Mouse (Mus musculus): Measurements from ENCODE around the gene Tecpr2. TPM values are rescaled to one million over a fixed set of nuclear protein-coding genes. Genes with fewer than 3 reads are reported as not detected.
A peak's percentile ranks its signal among the peaks of the same experiment; 100 is the strongest.

Gene Tecpr2
- total and polyA plus RNA-seq, 3 experiments: 2.8 to 7.5 (median 3.1) TPM

DNA sequence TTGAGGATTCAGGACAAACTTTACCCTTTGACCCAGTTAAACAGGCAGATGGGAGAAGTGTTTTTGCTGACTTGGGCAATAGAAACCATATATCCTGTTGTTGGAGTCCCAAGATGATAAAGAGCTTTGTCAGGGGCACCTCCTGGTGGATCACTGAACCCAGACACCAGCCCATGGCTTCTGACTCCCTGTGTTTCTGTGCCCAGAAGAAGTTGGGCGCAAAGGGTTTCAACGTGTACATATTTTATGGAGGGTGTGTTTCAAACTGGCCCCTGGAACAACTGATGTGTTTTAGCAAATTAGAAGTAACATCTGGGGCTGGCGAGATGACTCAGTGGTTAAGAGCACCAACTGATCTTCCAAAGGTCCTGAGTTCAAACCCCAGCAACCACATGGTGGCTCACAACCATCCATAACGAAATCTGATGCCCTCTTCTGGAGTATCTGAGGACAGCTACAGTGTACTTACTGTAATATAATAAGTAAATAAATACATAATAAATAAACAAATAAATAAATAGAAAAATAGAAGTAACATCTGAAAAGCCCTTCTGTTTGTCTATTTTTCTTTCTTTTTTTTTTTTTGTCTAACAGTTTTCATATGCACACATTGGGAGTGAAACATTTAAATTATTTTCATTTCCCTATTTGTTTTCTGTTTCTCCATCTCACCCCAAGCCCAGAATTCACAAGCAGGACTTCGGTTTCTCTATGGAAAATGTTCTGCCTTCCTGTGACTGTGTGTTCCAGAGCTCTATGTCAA lies 47.2 kb upstream of the Tecpr2 start:
- dilution Hi-C loops (cut with MboI; ENCODE audit: extremely low pct_ligation_motif_present, extremely low pct_unique_long_range_greater_than_20kb, low sequenced_read_pairs): no loop called here
- peaks cover 3 to 37% of the 10 kb centered on the region in 2 experiments; a peak in 2 of 4 replicates for H3K4me1 ChIP-seq (ENCODE audit: control insufficient read depth in 1 of 2, insufficient read depth in 2 of 2)
- peak; percentile 28; the same call in 1 of the 2 replicates for TF ChIP-seq MAFK (IDR thresholded peaks at IDR 0.05; ENCODE audit: insufficient replicate concordance, low read length)
- peak in 1 of 2 experiments; percentile 34; a peak in 2 of 4 replicates for TF ChIP-seq CTCF (conservative IDR thresholded peaks at IDR 0.05 in 1 of 2, IDR thresholded peaks at IDR 0.05 in 1 of 2; ENCODE audit: low read depth in 2 of 2, low read length in 2 of 2)
- TF ChIP-seq RCOR1 (conservative IDR thresholded peaks at IDR 0.05; ENCODE audit: low read depth, low read length): 0 out of 2 replicates have a peak, but pooled peaks have one; percentile 47
- peak; percentile 54 for TF ChIP-seq IRF4 (IDR thresholded peaks at IDR 0.05; ENCODE audit: low read depth, low read length)
- no peak for TF ChIP-seq NRF1 (IDR thresholded peaks at IDR 0.05; ENCODE audit: low read depth, low read length)
- TF ChIP-seq TBP (conservative IDR thresholded peaks at IDR 0.05; ENCODE audit: low read depth, low read length): no peak
- peak; percentile 38; the same call in 1 of the 2 replicates for TF ChIP-seq MYC (IDR thresholded peaks at IDR 0.05; ENCODE audit: low read depth, low read length)
- peak; percentile 73 for TF ChIP-seq ZNF384 (IDR thresholded peaks at IDR 0.05; ENCODE audit: low read depth, low read length)
- peak; percentile 67 for TF ChIP-seq EP300 (IDR thresholded peaks at IDR 0.05; ENCODE audit: low read length)
- TF ChIP-seq PAX5 (IDR thresholded peaks at IDR 0.05; ENCODE audit: low read length): no peak
- no peak for TF ChIP-seq USF2 (conservative IDR thresholded peaks at IDR 0.05; ENCODE audit: low read depth, low read length)
- TF ChIP-seq ZMIZ1 (IDR thresholded peaks at IDR 0.05; ENCODE audit: low read depth, low read length): no peak
- 0 out of 2 replicates have a peak, but pooled peaks have one; percentile 40 for TF ChIP-seq MXI1 (IDR thresholded peaks at IDR 0.05; ENCODE audit: low read depth, low read length)
- TF ChIP-seq MEF2A (IDR thresholded peaks at IDR 0.05; ENCODE audit: borderline replicate concordance, low read depth, low read length): no peak
- TF ChIP-seq E2F4 (IDR thresholded peaks at IDR 0.05; ENCODE audit: insufficient replicate concordance, low read depth, low read length): no peak

DNA sequence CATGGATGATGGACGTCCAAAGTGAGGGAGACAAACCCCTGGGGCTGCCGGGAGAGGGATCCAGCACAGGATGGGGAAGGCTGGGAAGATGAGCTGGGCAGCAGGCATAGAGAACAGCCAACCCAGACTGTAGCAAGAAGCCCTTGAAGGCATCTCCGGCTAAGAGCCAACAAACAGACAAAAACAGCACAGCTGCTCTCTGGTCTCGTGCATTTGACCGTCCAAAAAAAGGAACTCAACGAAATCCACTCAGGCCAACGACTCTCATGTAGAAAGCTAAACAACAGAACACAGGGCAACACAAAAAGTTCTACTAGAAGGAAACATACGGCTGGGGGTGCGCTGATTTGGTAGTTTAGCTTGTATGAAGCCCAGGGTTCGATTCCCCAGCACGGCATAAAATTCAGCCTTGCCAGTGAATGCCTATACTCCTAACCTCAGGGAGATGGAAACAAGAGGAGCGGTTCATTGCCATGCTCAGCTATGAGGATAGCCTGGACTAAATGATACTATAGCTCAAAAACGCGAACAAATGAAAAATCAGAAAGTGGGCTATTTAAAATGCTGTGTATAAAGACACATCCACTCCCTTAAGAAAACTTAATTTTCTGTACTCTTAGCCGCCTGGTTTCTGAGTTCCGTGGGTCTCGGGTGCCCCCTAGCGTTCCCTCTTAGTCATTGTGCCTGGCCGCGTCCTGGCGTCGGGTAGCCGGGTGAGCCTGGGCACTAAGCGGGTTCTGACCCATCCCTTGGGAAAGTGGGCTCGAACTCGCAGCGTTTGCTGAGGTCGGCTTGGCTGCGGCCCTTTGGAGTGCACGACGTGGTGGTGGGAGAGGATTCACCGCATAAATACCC lies 45.6 kb upstream of the Tecpr2 start:
- Histone ChIP-seq H3K4me3 (replicated peaks in 1 of 3; ENCODE audit: low read depth in 2 of 3, low read length in 2 of 3, poor library complexity in 1 of 3) (peak overlapping the region; percentile 61 to 68 (median 64)), H3K4me1 (ENCODE audit: control insufficient read depth in 1 of 2, insufficient read depth in 2 of 2) (peaks cover 3 to 28% of the 10 kb centered on the region in 2 experiments; a peak in 2 of 4 replicates), H3K9me3 (replicated peaks; ENCODE audit: low read length) (no peaks in the 10 kb centered on the region), H3K27me3 (replicated peaks) (peaks cover 10% of the 10 kb centered on the region), H3K79me2 (replicated peaks; ENCODE audit: control insufficient read depth, extremely low read depth, insufficient read depth, poor library complexity, severe bottlenecking) (no peaks in the 10 kb centered on the region), H3K36me3 (replicated peaks in 1 of 2; ENCODE audit: control insufficient read depth in 1 of 2, insufficient read depth in 1 of 2, low read length in 1 of 2) (no peaks in the 10 kb centered on the region), H3K27ac (ENCODE audit: insufficient read depth, low read depth) (no peak overlapping the region), H3K9ac (ENCODE audit: insufficient read depth, low read depth) (peak overlapping the region; percentile 66), H3K4me2 (ENCODE audit: insufficient read depth, low read depth, poor library complexity, severe bottlenecking) (peak overlapping the region; percentile 82)
- dilution Hi-C loops (cut with MboI; ENCODE audit: extremely low pct_ligation_motif_present, extremely low pct_unique_long_range_greater_than_20kb, low sequenced_read_pairs) (no loop called here), in situ Hi-C loops (cut with MboI; ENCODE audit: low pct_ligation_motif_present, low pct_unique_long_range_greater_than_20kb, low sequenced_read_pairs) (loop anchor here (5.0 to 10.0 kb wide), 3 partner anchors 109 to 426 kb away; partner anchors contain the start of gene Wdr20)
- peak; percentile 81 for DNase-seq (ENCODE audit: extremely low read depth)
- TF ChIP-seq MXI1 (IDR thresholded peaks at IDR 0.05; ENCODE audit: low read depth, low read length) (no peak; the same call in 1 of the 2 replicates), RAD21 (IDR thresholded peaks at IDR 0.05; ENCODE audit: low read depth, low read length) (peak; percentile 97), MYC (IDR thresholded peaks at IDR 0.05; ENCODE audit: low read depth, low read length) (0 out of 2 replicates have a peak, but pooled peaks have one; percentile 58), ELF1 (IDR thresholded peaks at IDR 0.05; ENCODE audit: low read depth, low read length) (peak; percentile 30; the same call in 1 of the 2 replicates), ZC3H11A (IDR thresholded peaks at IDR 0.05; ENCODE audit: low read depth, low read length) (peak; percentile 32), ZNF384 (IDR thresholded peaks at IDR 0.05; ENCODE audit: low read depth, low read length) (no peak), SMC3 (IDR thresholded peaks at IDR 0.05; ENCODE audit: low read depth, low read length) (peak; percentile 73), BHLHE40 (IDR thresholded peaks at IDR 0.05; ENCODE audit: low read depth, low read length) (peak; percentile 27; the same call in 1 of the 2 replicates), CTCF (conservative IDR thresholded peaks at IDR 0.05 in 1 of 2, IDR thresholded peaks at IDR 0.05 in 1 of 2; ENCODE audit: low read depth in 2 of 2, low read length in 2 of 2) (peak; percentile 51 to 93)

More for the DNA sequence above, 47.2 kb upstream of the Tecpr2 start:
- no peak for DNase-seq (ENCODE audit: extremely low read depth)
- H3K27ac ChIP-seq (ENCODE audit: insufficient read depth, low read depth): no peak overlapping the region
- H3K79me2 ChIP-seq (replicated peaks; ENCODE audit: control insufficient read depth, extremely low read depth, insufficient read depth, poor library complexity, severe bottlenecking): no peaks in the 10 kb centered on the region
- no peaks in the 10 kb centered on the region for H3K36me3 ChIP-seq (replicated peaks in 1 of 2; ENCODE audit: control insufficient read depth in 1 of 2, insufficient read depth in 1 of 2, low read length in 1 of 2)
- no peak overlapping the region; the same call in 1 of the 2 replicates for H3K4me2 ChIP-seq (ENCODE audit: insufficient read depth, low read depth, poor library complexity, severe bottlenecking)
- H3K27me3 ChIP-seq (replicated peaks): peaks cover 10% of the 10 kb centered on the region
- no peak overlapping the region for H3K9ac ChIP-seq (ENCODE audit: insufficient read depth, low read depth)
- H3K9me3 ChIP-seq (replicated peaks; ENCODE audit: low read length): no peaks in the 10 kb centered on the region
- H3K4me3 ChIP-seq (replicated peaks in 1 of 3; ENCODE audit: low read depth in 2 of 3, low read length in 2 of 3, poor library complexity in 1 of 3): no peak overlapping the region
- in situ Hi-C loops (cut with MboI; ENCODE audit: low pct_ligation_motif_present, low pct_unique_long_range_greater_than_20kb, low sequenced_read_pairs): loop anchor here (5.0 to 10.0 kb wide), 3 partner anchors 107 to 425 kb away; partner anchors contain the start of gene Wdr20

Measured in CH12.LX (cell line).